Mouse (Mus musculus) liver, embryonic 16.5 days (tissue): ENCODE measurements around the gene 2810006K23Rik. TPM values are rescaled to one million over a fixed set of nuclear protein-coding genes. Genes with fewer than 3 reads are reported as not detected.
A peak's percentile ranks its signal among the peaks of the same experiment; 100 is the strongest.

Experiments used
- ATAC-seq: fragments of 200-750 bp; cut with Nextera tagmentation; 2 replicates; pipeline ENCODE4 v1.8.0; 2017; ENCODE audit warnings: low read depth, mild to moderate bottlenecking, moderate number of reproducible peaks, moderate library complexity
- H3K27ac ChIP-seq: fragments of 300-500 bp; sonication (generic); 2 replicates; pipeline ENCODE4 v1.5.1; 2014; ENCODE audit warnings: mild to moderate bottlenecking, low read length
- H3K27me3 ChIP-seq: fragments of 300-500 bp; sonication (generic); 2 replicates; pipeline ENCODE4 v1.6.1; 2014; ENCODE audit warnings: low read depth, low read length, mixed read lengths; ENCODE audit not compliant: control insufficient read depth, insufficient read depth
- H3K36me3 ChIP-seq: fragments of 300-500 bp; sonication (generic); 2 replicates; pipeline ENCODE4 v1.6.1; 2014; ENCODE audit warnings: mild to moderate bottlenecking; ENCODE audit not compliant: control insufficient read depth, insufficient read depth
- H3K4me1 ChIP-seq: fragments of 300-500 bp; sonication (generic); 2 replicates; pipeline ENCODE4 v1.6.1; 2014; ENCODE audit warnings: low read depth, low read length, mixed read lengths; ENCODE audit not compliant: control insufficient read depth
- H3K4me2 ChIP-seq: fragments of 300-500 bp; sonication (generic); 2 replicates; pipeline ENCODE4 v1.6.1; 2014; ENCODE audit warnings: low read depth, low read length, mixed read lengths
- H3K4me3 ChIP-seq: fragments of 300-500 bp; sonication (generic); 2 replicates; pipeline ENCODE4 v1.5.1; 2014; ENCODE audit warnings: low read depth, mild to moderate bottlenecking, low read length
- H3K9ac ChIP-seq: fragments of 300-500 bp; sonication (generic); 2 replicates; pipeline ENCODE4 v1.6.1; 2014; ENCODE audit warnings: low read depth, low read length
- H3K9me3 ChIP-seq: fragments of 300-500 bp; sonication (generic); replicated peaks from 2 replicates; pipeline ENCODE4 v1.6.1; 2016; ENCODE audit warnings: low read length; ENCODE audit not compliant: control insufficient read depth
- WGBS: fragments of 180-500 bp; shearing (Covaris S2); extraction: QIAGEN DNeasy Blood & Tissue Kit; methylation state at CpG from one replicate; pipeline ENCODE4 v1.1.7; 2014; ENCODE audit not compliant: insufficient replicate concordance; 5-methylcytosine and 5-hydroxymethylcytosine counted together
- polyA plus RNA-seq: library from polyadenylated mRNA; unstranded; fragments of >200 nt; fragmentation: Nextera tagmentation; extraction: Ambion mirVana; gene quantifications from 2 replicates; pipeline ENCODE4 v1.2.1, GENCODE M21; 2015

The 2810006K23Rik gene
- polyA plus RNA-seq, 1 experiment from 2014 or later = 5.7 TPM

GRCm38 (mm10) chr5:124364173-124364918 lies 36.5 kb downstream of the 2810006K23Rik start:
- no peak overlapping the region for H3K9ac ChIP-seq
- H3K4me3 ChIP-seq = no peak overlapping the region
- H3K4me1 ChIP-seq = no peaks in the 10 kb centered on the region
- H3K9me3 ChIP-seq = no peaks in the 10 kb centered on the region
- H3K4me2 ChIP-seq = no peak overlapping the region
- no peaks in the 10 kb centered on the region for H3K36me3 ChIP-seq
- ATAC-seq = no peak
- H3K27ac ChIP-seq = no peak overlapping the region
- no peaks in the 10 kb centered on the region for H3K27me3 ChIP-seq
- 74% methylated on average over 6 of the region's 6 CpGs for WGBS

GRCm38 (mm10) chr5:124365754-124366153 lies 37.9 kb downstream of the 2810006K23Rik start:
- H3K4me3 ChIP-seq = no peak overlapping the region
- WGBS = 84% methylated on average over 2 of the region's 2 CpGs
- H3K36me3 ChIP-seq = 0 out of 2 replicates have a peak, but pooled peaks cover 3% of the 10 kb centered on the region
- no peaks in the 10 kb centered on the region for H3K4me1 ChIP-seq
- H3K27ac ChIP-seq = no peak overlapping the region
- H3K9me3 ChIP-seq = no peaks in the 10 kb centered on the region
- no peak overlapping the region for H3K4me2 ChIP-seq
- ATAC-seq = no peak
- H3K27me3 ChIP-seq = no peaks in the 10 kb centered on the region
- no peak overlapping the region for H3K9ac ChIP-seq

GRCm38 (mm10) chr5:124366721-124367120 lies 38.8 kb downstream of the 2810006K23Rik start:
- ATAC-seq = no peak
- Histone ChIP-seq H3K27ac (no peak overlapping the region), H3K4me3 (no peak overlapping the region), H3K36me3 (peaks cover 8% of the 10 kb centered on the region), H3K4me1 (no peaks in the 10 kb centered on the region), H3K9ac (no peak overlapping the region), H3K27me3 (no peaks in the 10 kb centered on the region), H3K4me2 (no peak overlapping the region), H3K9me3 (no peaks in the 10 kb centered on the region)
- 48% methylated on average over 3 of the region's 3 CpGs for WGBS

GRCm38 (mm10) chr5:124374298-124374697 lies 46.4 kb downstream of the 2810006K23Rik start:
- peaks cover 34% of the 10 kb centered on the region for H3K36me3 ChIP-seq
- H3K9ac ChIP-seq = no peak overlapping the region
- H3K27me3 ChIP-seq = no peaks in the 10 kb centered on the region
- WGBS = 88% methylated on average over 7 of the region's 7 CpGs
- ATAC-seq = no peak
- no peaks in the 10 kb centered on the region for H3K4me1 ChIP-seq
- no peaks in the 10 kb centered on the region for H3K9me3 ChIP-seq
- H3K4me3 ChIP-seq = no peak overlapping the region
- no peak overlapping the region for H3K4me2 ChIP-seq
- H3K27ac ChIP-seq = no peak overlapping the region

GRCm38 (mm10) chr5:124376401-124376800 lies 48.5 kb downstream of the 2810006K23Rik start:
- Histone ChIP-seq H3K4me2 (no peak overlapping the region), H3K9ac (no peak overlapping the region), H3K4me3 (no peak overlapping the region), H3K27me3 (no peaks in the 10 kb centered on the region), H3K27ac (no peak overlapping the region), H3K4me1 (no peaks in the 10 kb centered on the region), H3K9me3 (no peaks in the 10 kb centered on the region), H3K36me3 (peaks cover 37% of the 10 kb centered on the region)
- 87% methylated on average over 1 of the region's 1 CpGs for WGBS
- 0 out of 2 replicates have a peak, but pooled peaks have one; percentile 48 for ATAC-seq

GRCm38 (mm10) chr5:124377149-124377548 lies 49.3 kb downstream of the 2810006K23Rik start:
- 78% methylated on average over 4 of the region's 4 CpGs for WGBS
- no peak overlapping the region for H3K9ac ChIP-seq
- no peak overlapping the region for H3K4me2 ChIP-seq
- H3K4me1 ChIP-seq = no peaks in the 10 kb centered on the region
- no peaks in the 10 kb centered on the region for H3K9me3 ChIP-seq
- peaks cover 36% of the 10 kb centered on the region for H3K36me3 ChIP-seq
- no peak overlapping the region for H3K27ac ChIP-seq
- ATAC-seq = peak; percentile 27; the same call in 1 of the 2 replicates
- H3K27me3 ChIP-seq = no peaks in the 10 kb centered on the region
- H3K4me3 ChIP-seq = no peak overlapping the region

GRCm38 (mm10) chr5:124380121-124380520 lies 52.2 kb downstream of the 2810006K23Rik start:
- Histone ChIP-seq H3K9me3 (no peaks in the 10 kb centered on the region), H3K36me3 (peaks cover 30% of the 10 kb centered on the region), H3K27ac (no peak overlapping the region), H3K9ac (no peak overlapping the region), H3K4me3 (no peak overlapping the region), H3K4me2 (no peak overlapping the region), H3K4me1 (no peaks in the 10 kb centered on the region), H3K27me3 (no peaks in the 10 kb centered on the region)
- WGBS = 45% methylated on average over 1 of the region's 1 CpGs
- ATAC-seq = no peak

- Histone ChIP-seq H3K27ac (no peak overlapping the region), H3K36me3 (peaks cover 32% of the 10 kb centered on the region), H3K4me2 (no peak overlapping the region), H3K4me3 (no peak overlapping the region), H3K9me3 (no peaks in the 10 kb centered on the region), H3K4me1 (no peaks in the 10 kb centered on the region), H3K27me3 (no peaks in the 10 kb centered on the region), H3K9ac (no peak overlapping the region)
- ATAC-seq = no peak
- 66% methylated on average over 5 of the region's 5 CpGs for WGBS
Measured at GRCm38 (mm10) chr5:124387932-124388331, 60.0 kb downstream of the 2810006K23Rik start.
